Mouse (Mus musculus): ENCODE measurements at regions not wholly inside any gene's neighbourhood (a gene's known extent, or its start where the extent isn't known, plus 50 kb on each side); places are given as distances from the start of the nearest gene placed in this dataset.
A peak's percentile ranks its signal among the peaks of the same experiment; 100 is the strongest.

- DNase-seq (ENCODE audit: low spot score): no peak
Measured at GRCm38 (mm10) chr12:112372234-112373050, 116.8 kb upstream of the A530016L24Rik start.

GRCm38 (mm10) chr12:112373966-112374365, 115.3 kb upstream of the A530016L24Rik start:
- no peak for DNase-seq (ENCODE audit: low spot score)

- DNase-seq (ENCODE audit: low spot score): no peak
Measured at GRCm38 (mm10) chr12:112376236-112376635, 113.0 kb upstream of the A530016L24Rik start.

GRCm38 (mm10) chr12:112376701-112377100, 112.5 kb upstream of the A530016L24Rik start:
- no peak for DNase-seq (ENCODE audit: low spot score)

- DNase-seq (ENCODE audit: low spot score): no peak
Measured at GRCm38 (mm10) chr12:112378482-112379243, 110.6 kb upstream of the A530016L24Rik start.

GRCm38 (mm10) chr12:112387836-112388235, 101.4 kb upstream of the A530016L24Rik start:
- no peak for DNase-seq (ENCODE audit: low spot score)

GRCm38 (mm10) chr12:112395909-112396308, 93.3 kb upstream of the A530016L24Rik start:
- DNase-seq (ENCODE audit: low spot score): no peak

DNA sequence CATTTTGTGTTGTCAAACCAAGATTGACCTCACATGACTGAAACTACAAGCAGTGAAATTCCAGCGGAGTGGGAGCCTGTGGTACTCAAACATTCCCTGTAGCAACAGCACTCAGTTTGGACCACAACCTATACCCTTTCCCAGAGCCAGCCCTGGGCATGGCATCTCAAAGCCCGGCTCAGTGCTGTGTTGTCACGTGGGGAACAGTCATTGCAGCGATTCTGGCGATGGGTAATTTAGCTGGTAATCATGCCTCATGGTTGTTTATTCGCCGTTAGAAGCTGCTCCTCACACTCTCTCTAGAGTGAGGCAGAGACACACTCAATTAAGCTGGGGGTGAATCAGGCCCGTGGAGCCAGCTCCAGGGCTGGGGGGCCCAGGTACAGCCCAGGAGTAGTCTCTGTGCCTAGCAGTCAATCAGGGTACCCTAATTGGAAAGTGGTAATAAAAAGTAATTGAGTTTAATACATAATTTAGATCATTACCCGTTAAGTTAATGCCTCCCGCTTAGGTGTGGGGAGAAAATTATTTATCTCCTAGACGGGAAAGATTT, 85.5 kb upstream of the A530016L24Rik start:
- DNase-seq (ENCODE audit: low spot score): no peak

- DNase-seq (ENCODE audit: low spot score): no peak
Measured at GRCm38 (mm10) chr12:112404338-112404737, 84.9 kb upstream of the A530016L24Rik start.

- no peak for DNase-seq (ENCODE audit: low spot score)
Measured at GRCm38 (mm10) chr12:112405781-112406213, 83.5 kb upstream of the A530016L24Rik start.

DNA sequence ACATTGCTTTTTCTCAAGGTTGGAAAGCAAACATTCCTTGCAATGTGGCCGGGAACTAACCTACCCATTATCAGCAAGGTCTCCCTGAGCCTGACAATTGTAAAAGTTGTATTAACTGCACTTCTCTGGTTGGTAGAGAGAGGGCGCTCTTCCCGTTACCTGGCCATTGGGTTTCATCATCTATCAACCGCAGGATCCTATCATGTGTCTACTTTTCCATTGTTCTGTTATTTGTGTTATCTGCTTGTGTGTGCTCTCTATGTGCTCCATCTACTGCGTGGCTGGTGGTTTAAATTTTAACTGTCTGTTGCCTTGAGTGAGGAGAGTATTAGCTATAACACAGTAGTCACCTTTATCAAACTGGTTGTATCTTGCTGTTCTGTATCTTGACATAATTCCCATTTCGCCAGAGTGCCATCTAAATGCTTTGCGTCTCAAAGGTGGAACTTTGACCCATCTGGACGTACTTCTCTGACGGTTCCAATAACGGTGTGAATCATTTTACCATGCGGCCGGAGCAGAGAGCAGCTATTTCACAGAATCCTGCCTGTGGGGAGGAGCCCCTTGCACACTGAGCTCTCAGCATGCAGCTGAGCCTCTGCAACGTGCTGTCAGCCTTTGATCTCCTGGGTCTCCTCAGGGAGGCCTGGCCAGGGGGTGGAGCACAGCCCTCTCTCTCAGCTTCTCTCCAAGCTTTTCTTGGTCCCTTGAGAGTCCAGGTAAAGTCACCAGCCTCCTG, 77.5 kb upstream of the A530016L24Rik start:
- DNase-seq (ENCODE audit: low spot score): peak; percentile 40

GRCm38 (mm10) chr12:112412351-112412697, 76.9 kb upstream of the A530016L24Rik start:
- no peak for DNase-seq (ENCODE audit: low spot score)

DNA sequence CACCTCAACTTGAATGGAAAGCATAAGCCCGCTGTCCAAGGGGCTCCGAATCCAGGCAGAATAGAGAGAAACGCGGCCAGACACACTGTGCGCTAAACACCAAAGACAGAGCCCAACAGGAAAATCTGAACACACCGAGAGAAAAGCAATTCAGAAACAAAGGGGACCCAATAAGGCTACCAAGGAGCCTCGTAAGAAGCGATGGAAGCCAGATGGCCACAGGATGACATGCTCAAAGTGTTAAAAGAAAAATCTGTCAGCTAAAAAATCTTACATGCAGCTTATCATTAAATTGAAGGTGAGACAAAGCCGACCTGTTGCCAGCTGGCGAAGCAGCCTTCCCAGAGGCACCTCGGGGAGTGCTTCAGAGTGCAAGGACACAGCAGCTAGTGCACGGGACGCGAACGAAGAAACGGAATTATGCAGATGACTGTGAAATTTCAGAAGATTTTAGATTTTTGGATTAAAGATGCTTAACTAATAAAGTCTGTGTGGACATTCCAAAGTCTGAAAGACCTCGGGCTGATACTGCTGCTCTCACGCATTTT, 73.2 kb upstream of the A530016L24Rik start:
- no peak for DNase-seq (ENCODE audit: low spot score)

DNA sequence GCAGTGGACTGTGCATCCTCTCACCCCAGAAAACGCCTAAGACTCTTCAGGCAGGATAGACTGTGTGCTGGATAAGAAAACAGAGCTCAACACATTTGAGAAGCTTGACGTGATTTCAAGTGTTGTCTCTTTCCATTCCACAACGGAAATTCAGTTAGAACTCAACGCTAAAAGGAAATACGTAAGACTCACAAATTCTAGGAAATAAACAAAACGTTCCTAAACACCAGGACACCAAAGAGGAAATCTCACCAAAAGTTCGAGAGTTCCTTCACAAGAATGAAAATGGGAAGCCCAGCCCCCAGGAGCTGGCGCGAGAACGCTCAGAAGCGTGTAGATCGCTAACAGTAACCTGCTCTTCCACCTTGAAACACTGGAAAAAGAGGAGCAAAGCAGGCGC, 72.7 kb upstream of the A530016L24Rik start:
- DNase-seq (ENCODE audit: low spot score): no peak

DNA sequence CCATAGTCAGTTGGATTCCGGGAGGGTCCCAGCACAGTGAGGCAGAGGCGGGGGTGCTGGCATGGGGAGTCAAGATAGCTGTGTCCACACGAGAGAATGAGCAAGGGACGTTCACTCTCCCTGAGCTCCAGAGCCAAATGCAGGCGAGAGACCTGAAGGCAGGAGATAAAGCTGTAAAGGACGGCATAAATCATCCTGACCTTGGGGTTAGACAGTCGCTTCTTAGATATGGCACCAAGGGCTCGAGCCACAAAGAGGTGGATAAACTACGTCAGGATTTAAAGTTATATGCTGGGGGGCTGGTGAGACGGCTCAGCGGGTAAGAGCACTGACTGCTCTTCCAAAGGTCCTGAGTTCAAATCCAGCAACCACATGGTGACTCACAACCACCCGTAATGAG, 70.6 kb upstream of the A530016L24Rik start:
- DNase-seq (ENCODE audit: low spot score): no peak

GRCm38 (mm10) chr12:112422177-112422576, 67.1 kb upstream of the A530016L24Rik start:
- DNase-seq (ENCODE audit: low spot score): no peak

GRCm38 (mm10) chr12:112424150-112424549, 65.1 kb upstream of the A530016L24Rik start:
- no peak for DNase-seq (ENCODE audit: low spot score)

DNA sequence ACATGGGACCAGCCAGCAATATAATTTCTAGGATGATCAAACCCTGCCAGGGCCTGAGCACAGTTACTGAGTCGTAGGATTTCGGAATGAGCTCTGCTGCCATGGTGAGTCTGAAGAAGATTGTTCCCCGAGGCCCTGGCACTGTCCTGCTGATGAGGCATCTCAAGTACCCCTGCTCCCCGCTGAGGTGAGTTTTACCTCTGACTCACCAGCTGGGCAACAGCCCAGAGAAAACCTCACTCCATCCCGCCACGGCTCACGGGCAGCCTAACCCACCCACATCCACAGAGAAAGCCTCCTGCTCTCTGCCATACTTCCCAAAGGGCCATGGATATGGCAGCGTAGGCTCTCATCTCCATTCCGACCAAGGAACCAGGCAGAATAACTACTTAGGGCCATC, 62.6 kb upstream of the A530016L24Rik start:
- DNase-seq (ENCODE audit: low spot score): no peak

- no peak for DNase-seq (ENCODE audit: low spot score)
Measured at GRCm38 (mm10) chr12:112430104-112430846, 59.0 kb upstream of the A530016L24Rik start.

- no peak for DNase-seq (ENCODE audit: low spot score)
Measured at GRCm38 (mm10) chr12:112433315-112433714, 55.9 kb upstream of the A530016L24Rik start.

Data from thymus, postnatal 0 days (tissue).